Mouse (Mus musculus) ovary, adult 18-20 months (tissue): ENCODE data around the gene Slc35d1.
A peak's percentile ranks its signal among the peaks of the same experiment; 100 is the strongest.
"Not testable (repeated sequence)": the region's sequence is repeated elsewhere in the genome, so short reads cannot be mapped to it uniquely, and the experiment has no call there.

ENCODE experiments used
- DNase-seq: peaks from one replicate; pipeline ENCODE4 v3.0.0; 2022; ENCODE audit warnings: low spot score, mixed read lengths

The Slc35d1 gene

GRCm38 (mm10) chr4:103188786-103189640, 26.0 kb downstream of the Slc35d1 start:
- DNase-seq, result no peak

- no peak for DNase-seq
Measured at GRCm38 (mm10) chr4:103180300-103180888, 34.6 kb downstream of the Slc35d1 start.

GRCm38 (mm10) chr4:103179581-103179980, 35.4 kb downstream of the Slc35d1 start:
- no peak for DNase-seq

DNA sequence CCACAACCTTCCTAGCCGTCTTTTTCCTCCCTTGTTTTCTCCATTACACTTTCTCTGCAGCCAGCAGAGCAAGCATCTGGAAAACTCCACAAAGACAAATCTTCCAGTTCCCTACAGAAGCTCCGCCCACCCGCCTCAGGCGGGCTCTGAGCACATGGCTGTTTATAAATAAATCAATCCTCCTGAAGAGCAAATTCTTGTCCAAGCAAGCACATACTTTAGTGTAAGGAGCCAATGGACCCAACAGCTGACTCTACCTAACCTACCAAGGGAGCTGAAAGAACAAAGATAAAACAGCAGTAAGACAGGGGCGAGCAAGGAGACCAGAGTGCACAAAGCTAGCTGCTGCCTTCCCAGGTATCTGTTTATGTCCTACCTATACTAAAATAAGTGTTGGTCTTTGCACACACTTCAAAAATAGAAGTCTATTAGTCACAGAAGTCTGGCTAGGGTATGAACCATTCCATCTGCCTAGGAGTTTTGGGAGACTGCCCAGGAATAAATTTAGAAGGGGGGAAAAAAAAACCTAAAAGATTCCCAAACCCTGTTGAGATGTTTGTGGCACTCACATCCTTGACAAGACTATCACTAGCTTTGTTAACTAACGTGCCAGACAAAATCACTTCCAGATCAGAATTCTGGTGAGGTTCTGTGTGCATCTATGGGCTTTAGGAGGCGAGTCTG, 36.2 kb downstream of the Slc35d1 start:
- DNase-seq, result no peak

DNA sequence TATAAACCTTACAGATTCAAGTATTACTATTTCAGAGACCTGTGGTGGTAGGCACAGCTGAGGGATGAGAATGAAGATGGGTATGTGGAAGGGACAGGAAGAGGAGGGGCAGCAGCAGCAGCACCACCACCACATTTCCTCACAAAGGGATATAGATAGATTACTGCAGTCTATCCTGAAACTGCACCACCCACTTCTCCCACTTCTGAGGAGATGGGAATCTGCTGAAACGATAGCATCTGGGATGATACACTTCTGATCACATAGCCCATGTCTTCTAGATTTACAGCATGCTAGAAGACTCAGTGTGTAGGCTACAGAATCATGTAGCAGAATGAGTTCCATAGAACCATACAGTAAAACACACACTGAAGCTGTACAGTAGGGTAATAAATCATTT, 37.3 kb downstream of the Slc35d1 start:
- no peak for DNase-seq

DNA sequence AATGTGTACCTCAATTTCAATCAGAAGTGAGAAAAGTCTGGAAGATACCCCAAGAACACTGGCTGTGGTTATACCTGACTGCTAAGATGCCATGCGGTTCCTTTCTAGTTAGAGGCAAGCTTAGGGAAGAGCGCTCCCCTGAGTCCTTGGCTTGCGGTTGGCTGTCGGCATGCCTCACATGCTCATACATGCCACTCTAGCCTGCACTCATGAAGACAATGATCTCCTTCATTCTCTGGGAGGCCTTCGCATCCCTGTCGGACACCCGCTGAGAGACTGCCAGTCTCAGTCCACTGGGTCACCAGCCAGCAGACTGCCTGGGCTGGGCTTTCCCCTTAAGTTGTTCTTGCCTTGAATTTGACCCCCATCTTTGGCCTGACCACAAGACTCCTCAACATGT, 41.0 kb downstream of the Slc35d1 start:
- no peak for DNase-seq

- DNase-seq, result no peak
Measured at GRCm38 (mm10) chr4:103173507-103173906, 41.5 kb downstream of the Slc35d1 start.

DNA sequence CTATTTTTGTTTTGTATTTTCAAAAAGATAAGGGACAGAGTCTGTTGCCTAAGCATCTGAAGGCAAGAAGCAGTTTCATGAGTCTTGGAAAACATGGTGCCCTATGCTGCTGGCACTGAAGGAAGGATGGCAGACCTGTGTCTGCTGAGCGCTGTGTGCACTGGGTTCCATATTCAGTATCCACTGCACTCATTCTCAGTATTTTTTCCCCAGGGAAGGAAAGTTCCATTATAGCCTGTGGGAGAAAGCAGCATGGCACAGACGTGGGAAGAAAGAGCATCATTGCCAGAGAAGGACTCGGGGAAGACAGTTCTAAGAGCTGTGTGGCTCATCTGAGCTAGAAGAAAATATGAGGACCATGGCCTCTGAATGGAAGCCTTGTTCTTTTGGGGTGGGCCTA, 43.7 kb downstream of the Slc35d1 start:
- DNase-seq, result no peak

- DNase-seq, result not testable (repeated sequence)
Measured at GRCm38 (mm10) chr4:103166198-103166597, 48.8 kb downstream of the Slc35d1 start.

- DNase-seq, result no peak
Measured at GRCm38 (mm10) chr4:103158781-103159180, 56.2 kb downstream of the Slc35d1 start.

GRCm38 (mm10) chr4:103151946-103152345, 63.0 kb downstream of the Slc35d1 start:
- no peak for DNase-seq

- peak; percentile 21 for DNase-seq
Measured at GRCm38 (mm10) chr4:103146339-103146738, 68.6 kb downstream of the Slc35d1 start.

DNA sequence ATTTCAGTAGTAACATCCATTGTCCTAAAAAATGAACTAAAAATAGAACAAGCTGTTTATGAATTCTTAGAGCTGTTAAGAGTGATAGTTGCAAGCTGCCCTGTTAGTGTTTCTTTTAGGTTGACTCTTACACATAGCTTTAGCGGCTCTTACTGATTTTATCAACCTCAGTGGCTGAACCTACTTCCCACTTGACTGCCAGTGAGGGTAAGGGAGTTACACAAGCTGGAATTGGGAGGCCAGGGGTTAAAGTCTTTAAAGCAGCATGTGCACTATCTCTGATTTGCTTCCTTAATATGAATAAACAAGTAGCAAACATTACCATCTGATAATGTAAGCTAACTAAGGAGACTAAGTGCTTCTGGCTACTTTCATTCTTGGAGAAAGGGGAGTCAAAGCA, 78.0 kb downstream of the Slc35d1 start:
- DNase-seq, result no peak

GRCm38 (mm10) chr4:103126533-103126932, 88.4 kb downstream of the Slc35d1 start:
- no peak for DNase-seq

GRCm38 (mm10) chr4:103123606-103124005, 91.4 kb downstream of the Slc35d1 start:
- DNase-seq, result no peak

- no peak for DNase-seq
Measured at GRCm38 (mm10) chr4:103123086-103123485, 91.9 kb downstream of the Slc35d1 start.

GRCm38 (mm10) chr4:103120874-103121389, 94.0 kb downstream of the Slc35d1 start:
- DNase-seq, result no peak
